Mouse (Mus musculus): ENCODE data around the gene Cd2bp2.

Gene Cd2bp2

DNA sequence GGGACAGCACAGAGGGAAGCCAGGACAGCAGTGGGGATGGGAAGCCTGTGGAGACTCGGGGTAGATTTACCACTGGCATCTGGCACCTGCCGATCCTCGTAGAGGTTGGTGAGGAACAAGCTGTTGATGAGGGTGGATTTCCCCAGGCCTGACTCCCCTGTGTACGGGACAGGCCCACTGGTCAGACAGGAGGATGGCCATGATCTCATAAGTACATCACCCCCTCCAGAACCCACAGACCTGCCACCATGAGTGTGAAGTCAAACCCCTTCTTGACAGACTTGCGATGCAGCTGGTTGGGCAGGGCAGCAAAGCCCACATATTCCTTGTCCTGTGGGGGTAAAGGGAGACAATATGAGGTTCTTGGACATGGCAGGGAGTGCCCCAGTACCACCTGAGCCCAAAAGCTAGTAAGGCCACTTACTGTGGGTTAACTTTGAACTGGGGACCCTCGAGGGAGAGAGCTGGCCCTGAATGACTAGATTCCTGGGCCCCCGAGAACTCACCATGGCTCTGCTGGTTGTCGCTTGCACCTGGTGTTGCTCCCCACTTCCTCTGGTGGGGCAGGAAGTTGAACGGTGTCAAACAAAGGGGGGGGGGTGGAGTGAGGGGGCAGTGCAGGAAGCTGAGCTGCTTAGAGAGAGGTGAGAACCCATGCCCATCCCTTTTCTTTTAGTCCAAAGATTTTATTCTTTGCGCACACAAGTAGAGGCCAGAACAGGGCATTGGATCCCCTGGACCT is 22.2 kb upstream of the Cd2bp2 start:
- no peak for DNase-seq (ENCODE audit: low spot score)

GRCm38 (mm10) chr7:127217475-127217874 is 21.6 kb upstream of the Cd2bp2 start:
- DNase-seq (ENCODE audit: low spot score), result no peak

DNA sequence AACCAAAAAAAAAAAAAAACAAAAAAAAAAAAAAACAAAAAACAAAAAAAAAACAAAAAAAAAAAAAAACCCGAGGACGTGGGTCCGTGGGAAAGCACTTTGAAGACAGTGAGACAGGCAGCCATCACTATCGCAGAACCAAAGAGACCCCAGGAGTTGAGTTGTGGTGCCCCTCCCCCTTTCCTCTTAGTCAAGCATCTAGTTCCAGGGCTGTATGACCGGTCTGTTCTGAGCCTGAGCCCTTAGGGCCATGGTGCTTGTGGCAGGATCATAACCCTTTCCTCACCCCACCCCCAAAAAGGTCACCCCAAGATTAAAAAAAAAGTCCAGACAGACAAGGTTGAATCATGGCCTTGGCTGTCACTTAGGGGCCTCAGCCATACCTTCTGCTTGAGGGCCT is 20.5 kb upstream of the Cd2bp2 start:
- DNase-seq (ENCODE audit: low spot score), result no peak

GRCm38 (mm10) chr7:127214981-127215871 is 19.4 kb upstream of the Cd2bp2 start:
- DNase-seq (ENCODE audit: low spot score), result peak; percentile 83

- DNase-seq (ENCODE audit: low spot score), result no peak
Observed at GRCm38 (mm10) chr7:127214521-127214920, 18.7 kb upstream of the Cd2bp2 start.

- no peak for DNase-seq (ENCODE audit: low spot score)
Observed at GRCm38 (mm10) chr7:127213930-127214329, 18.1 kb upstream of the Cd2bp2 start.

DNA sequence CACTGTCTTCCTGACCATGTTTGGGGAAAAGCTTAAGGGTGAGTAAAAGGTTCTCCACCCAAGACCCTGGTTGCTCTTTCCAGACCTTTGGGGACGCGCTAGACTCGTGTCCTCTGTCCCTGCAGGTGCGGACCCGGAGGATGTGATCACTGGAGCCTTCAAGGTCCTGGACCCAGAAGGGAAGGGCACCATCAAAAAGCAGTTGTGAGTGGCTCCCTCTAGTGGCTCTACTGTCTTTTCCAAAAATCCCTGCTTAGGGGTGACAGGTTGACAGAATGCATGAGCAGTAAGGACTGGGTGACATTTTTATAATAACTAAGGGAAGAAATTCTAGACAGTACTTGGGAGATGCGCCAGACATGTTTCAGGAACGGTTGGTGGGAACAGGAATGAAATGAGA is 17.6 kb upstream of the Cd2bp2 start:
- peak; percentile 39 for DNase-seq (ENCODE audit: low spot score)

DNA sequence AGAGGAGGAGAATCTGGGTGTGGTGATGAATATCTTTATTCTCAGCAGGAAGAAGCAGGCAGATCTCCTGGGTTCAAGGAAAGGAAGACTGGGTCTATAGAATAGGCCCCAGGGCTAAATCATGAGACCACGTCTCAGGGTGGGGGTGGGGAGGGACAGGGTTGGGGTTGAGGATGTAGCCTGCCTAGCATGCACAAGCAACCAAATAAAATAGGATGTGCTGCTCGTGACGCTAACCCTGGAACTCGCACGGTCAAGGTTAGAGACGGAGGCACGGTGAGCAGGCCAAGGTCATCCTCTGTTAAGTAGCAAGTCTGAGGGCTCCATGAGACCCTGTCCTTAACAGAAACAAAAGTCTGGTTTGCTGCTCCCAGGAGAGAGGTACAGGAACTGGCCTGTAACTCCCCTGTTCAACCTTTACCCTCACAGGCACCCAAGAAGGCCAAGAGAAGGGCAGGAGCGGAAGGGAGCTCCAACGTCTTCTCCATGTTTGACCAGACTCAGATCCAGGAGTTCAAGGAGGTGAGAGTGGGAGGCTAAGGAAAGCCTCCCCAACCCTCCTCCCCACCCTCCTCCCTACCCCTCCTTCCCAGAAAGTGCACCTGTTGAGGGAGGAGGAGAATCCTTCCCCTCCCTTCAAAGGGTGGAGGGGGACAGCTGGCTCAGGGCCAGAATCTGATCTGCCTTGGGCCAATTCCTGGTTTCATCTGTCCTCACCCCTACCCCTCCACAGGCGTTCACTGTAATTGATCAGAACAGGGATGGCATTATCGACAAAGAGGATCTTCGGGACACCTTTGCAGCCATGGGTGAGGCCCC is 16.8 kb upstream of the Cd2bp2 start:
- no peak for DNase-seq (ENCODE audit: low spot score)

DNA sequence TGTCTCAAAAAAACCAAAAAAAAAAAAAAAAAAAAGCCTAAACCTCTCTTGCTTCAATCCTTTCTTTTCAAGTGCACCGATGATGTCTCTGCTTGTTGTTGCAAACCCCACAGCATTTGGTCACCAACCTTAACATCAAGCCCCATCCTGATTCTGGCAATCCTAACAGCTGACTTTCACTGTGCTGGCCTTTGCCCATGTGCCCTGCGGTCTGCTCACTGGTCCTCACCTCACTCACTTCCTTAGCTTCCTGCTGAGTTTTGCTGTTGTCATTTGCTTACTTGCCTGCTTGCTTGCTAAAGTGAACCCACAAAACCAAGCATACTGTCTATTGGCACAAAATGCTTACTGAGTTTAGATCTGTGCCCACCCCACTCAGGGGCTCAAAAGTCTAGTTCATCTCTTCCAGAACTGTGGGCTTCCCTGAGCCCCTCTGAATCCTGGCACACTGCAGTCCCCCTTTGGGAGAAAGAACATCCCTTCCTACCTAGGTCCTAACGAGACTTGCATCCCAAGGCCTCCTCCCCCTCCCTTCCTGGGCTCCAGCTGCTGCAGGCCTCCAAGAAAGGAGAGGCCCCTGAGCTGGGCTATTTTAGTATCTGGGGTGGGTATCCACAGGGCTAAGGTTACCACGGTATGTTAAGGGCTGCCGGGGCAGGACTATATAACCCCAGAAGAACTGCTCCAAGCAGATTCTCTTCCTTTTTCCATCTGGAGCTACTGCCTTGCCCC is 15.3 kb upstream of the Cd2bp2 start:
- DNase-seq (ENCODE audit: low spot score), result no peak

GRCm38 (mm10) chr7:127210266-127210665 is 14.4 kb upstream of the Cd2bp2 start:
- DNase-seq (ENCODE audit: low spot score), result no peak

- no peak for DNase-seq (ENCODE audit: low spot score)
Observed at GRCm38 (mm10) chr7:127209851-127210250, 14.0 kb upstream of the Cd2bp2 start.

GRCm38 (mm10) chr7:127208553-127209438 is 12.9 kb upstream of the Cd2bp2 start, which contains the start of gene Mylpf:
Mylpf (plus strand) TSS chr7:127208890.
- DNase-seq (ENCODE audit: low spot score), result peak; percentile 99

- no peak for DNase-seq (ENCODE audit: low spot score)
Observed at GRCm38 (mm10) chr7:127208295-127208552, 12.4 kb upstream of the Cd2bp2 start, which contains the start of gene Tbc1d10b. Tbc1d10b (minus strand) TSS chr7:127208468.

DNA sequence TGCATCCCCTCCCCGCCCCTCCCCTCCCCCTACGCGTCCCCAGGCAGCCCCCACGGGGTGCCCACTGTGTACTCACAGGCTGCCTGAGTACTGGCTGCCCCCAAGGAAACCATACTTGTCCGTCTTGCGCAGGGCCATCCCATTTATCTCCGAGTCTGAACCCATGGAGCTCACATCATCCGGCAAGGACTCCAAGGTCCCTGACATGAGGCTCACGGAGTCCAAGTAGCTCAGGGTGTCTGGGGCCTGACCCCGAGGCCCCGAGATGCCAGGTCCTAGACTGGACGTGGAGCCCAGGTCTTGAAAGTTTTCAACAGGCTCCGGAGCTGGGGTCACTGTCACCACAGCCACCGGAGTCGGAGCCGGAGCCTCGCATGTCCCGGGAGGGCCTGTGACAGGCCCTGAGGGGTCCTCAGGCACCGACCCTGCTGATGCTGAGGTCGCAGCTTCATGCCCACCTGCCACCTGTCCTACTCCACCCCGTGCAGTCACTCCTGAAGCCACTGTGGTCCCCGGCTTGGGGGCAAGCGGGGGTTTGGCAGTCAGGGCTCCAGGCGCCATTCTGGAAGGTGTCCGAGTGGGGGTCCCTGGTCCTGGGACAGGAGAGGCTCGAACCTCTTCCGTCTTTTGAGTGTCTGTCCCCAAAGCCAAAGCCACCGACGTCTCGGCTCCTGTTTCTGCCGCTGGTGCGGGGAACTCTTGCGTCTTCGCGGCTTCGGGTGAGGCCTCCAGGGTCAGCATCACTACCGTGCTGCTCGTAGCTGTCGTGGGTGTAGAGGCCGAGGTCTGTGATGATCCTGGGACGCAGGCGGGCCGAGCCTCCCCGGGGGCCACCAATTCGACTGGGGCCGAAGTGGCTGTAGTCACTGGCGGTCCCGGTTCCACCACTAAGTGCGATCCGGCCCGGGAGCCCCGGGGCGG is 11.8 kb upstream of the Cd2bp2 start:
- no peak for DNase-seq (ENCODE audit: low spot score)

DNA sequence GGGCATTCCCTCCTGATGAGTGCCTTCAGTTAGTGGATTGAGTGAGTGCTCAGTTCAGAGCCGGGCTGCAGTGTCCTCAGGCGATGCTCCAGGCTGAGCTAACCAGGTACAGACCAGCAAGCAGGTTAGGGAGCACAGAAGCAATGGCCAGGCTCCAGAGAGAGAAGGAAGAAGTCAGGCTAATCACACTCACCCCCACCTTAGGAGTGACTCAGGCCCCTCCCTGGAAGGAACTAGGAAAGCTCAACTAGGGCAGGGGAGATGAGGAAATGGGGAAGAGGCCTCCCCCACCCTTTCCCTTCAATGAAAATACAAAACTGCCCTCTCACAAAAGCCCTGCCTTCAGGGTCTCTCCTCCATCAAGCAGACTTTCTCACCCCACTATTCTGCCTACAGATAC is 10.8 kb upstream of the Cd2bp2 start:
- DNase-seq (ENCODE audit: low spot score), result peak; percentile 30

DNA sequence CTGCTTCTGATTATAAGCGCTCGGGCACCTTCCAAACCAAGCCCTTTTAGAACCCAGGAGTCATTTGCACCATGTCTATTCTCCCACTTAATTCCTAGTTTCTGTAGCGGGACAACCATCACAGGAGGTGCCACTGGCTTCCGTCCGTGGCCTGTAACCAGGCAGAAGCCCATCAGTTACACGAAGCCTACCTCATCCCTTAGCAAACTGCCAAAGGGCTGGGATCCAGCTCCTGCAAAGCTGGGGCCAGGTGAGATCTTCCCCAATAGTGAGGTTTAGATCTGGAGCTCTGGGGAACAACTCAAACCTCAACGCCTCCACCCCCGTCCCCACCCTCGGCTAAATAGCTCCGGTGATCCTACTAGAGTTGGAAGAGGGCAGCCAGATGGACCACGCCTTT is 634 bp upstream of the Cd2bp2 start:
- no peak for DNase-seq (ENCODE audit: low spot score)

GRCm38 (mm10) chr7:127194633-127195029 is 1.2 kb downstream of the Cd2bp2 start:
- no peak for DNase-seq (ENCODE audit: low spot score)

DNA sequence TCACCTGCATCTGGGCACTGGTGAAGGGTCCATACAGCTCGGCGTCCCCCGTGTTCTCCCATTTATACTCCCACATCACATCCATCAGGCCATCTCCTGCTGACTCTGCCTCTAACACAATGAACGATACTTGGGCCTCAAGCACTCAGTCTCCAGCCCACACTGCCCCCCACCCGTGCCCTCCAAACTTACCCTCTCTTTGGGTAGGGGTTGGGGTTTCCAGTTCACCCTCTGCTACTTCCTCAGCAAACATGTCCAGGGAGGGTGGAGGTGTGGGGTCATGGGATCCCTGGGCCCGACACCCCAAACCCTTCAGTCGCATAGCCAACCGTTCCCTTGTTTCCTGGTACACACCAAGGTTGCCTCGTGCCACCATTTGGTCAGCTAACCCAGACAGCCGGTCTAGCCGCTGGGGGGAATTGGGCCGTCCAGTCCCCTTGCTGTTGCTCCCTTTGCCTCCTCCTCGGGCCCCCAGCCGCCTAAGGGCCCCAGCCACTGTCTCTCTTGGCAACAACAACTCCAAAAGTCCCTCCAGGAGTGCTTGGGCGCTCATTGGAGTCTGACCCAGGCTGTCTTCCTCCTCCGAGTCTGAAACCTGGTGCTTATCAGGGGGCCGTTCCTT is 1.7 kb downstream of the Cd2bp2 start:
- DNase-seq (ENCODE audit: low spot score), result no peak

GRCm38 (mm10) chr7:127192989-127193388 is 2.9 kb downstream of the Cd2bp2 start:
- no peak for DNase-seq (ENCODE audit: low spot score)

Measured in lung, postnatal 25 days (tissue).